Mouse (Mus musculus): ENCODE measurements around the gene Lpin2. TPM values are rescaled to one million over a fixed set of nuclear protein-coding genes. Genes with fewer than 3 reads are reported as not detected.

Lpin2 gene
- total and polyA plus RNA-seq, 3 experiments = 22.4 to 32.1 TPM; not detected in 1

DNA sequence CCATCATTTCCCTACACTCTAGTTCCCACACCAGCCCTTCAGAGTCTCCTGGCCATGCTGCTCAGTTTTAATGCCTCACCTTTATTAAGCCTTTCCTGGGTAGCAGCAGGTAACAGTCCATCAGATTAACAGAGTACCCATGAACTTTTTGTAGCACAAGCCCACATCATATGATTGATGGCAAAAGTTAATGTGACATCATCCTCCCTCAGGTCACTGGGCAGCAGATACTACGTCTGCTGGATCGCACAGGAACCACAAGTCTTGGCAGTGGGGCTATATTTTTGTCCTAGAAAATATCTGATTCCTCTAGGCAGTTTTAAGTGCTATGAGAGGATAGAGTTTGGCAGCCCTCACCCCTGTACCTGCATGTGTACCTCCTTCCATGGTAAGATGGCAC lies 67.7 kb downstream of the Lpin2 start:
- peaks cover 3 to 7% of the 10 kb centered on the region in 2 experiments; a peak in 3 of 4 replicates for H3K4me1 ChIP-seq (ENCODE audit: control insufficient read depth in 1 of 2, insufficient read depth in 2 of 2, low read length in 2 of 2)
- no peaks in the 10 kb centered on the region for H3K9me3 ChIP-seq (replicated peaks; ENCODE audit: insufficient read depth, low read length)
- H3K36me3 ChIP-seq (ENCODE audit: control insufficient read depth in 1 of 2, insufficient read depth in 2 of 2, low read length in 2 of 2) = peaks cover 11% of the 10 kb centered on the region in 2 experiments
- no peak overlapping the region for H3K27ac ChIP-seq (ENCODE audit: control insufficient read depth, low read depth, low read length)
- no peak overlapping the region for H3K4me3 ChIP-seq (ENCODE audit: control insufficient read depth in 1 of 2, insufficient read depth in 1 of 2, low read depth in 2 of 2, low read length in 2 of 2)
- no peak for DNase-seq (ENCODE audit: low read depth, low spot score)
- H3K27me3 ChIP-seq (ENCODE audit: control insufficient read depth in 1 of 2, insufficient read depth in 2 of 2, low read length in 2 of 2) = no peaks in the 10 kb centered on the region
- no peak overlapping the region for H3K9ac ChIP-seq (ENCODE audit: control insufficient read depth, low read depth, low read length, poor library complexity, severe bottlenecking)
- no peak for TF ChIP-seq ZKSCAN1 (IDR thresholded peaks at IDR 0.05; ENCODE audit: low read depth, low read length)
- H3K79me2 ChIP-seq (ENCODE audit: control insufficient read depth, insufficient read depth, low read length, poor library complexity) = no peaks in the 10 kb centered on the region

DNA sequence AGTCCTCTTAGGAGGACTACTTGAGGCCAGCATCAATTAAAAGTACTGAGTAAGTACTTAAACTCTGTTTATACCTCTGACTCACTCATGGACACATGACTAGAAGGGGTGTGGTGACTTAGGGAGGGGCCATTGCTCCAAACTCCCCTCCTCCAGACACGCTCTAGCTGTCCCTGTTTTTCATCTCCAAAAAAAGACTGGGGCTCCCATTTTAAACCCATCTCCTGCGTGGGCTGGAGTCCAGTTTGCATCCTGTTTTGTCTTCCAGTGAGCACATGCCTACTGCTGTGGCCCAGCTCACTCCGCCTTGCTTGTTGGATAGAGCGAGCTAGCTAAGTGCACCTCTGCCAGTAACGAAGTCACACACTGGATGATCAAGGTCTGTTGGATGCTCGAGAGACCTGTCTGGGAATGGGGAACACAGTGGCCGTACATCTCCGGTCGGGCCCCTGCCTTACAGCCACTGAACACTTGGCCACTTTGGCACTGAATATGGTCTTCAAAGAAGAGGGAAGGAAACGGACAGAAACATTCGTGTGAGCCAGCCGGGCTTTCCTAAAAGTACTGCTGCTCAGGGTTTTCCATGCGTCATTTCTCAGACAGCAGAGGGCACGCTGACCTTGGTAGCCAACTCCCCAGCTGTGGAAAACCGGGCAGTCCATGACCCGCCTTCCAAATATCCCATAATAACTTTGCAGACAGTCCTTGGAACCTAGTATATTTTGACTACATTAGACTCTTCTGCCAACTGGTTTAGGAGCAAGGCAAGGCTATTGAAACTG lies 68.7 kb downstream of the Lpin2 start:
- H3K27me3 ChIP-seq (ENCODE audit: control insufficient read depth in 1 of 2, insufficient read depth in 2 of 2, low read length in 2 of 2) = no peaks in the 10 kb centered on the region
- DNase-seq (ENCODE audit: low read depth, low spot score) = no peak

DNA sequence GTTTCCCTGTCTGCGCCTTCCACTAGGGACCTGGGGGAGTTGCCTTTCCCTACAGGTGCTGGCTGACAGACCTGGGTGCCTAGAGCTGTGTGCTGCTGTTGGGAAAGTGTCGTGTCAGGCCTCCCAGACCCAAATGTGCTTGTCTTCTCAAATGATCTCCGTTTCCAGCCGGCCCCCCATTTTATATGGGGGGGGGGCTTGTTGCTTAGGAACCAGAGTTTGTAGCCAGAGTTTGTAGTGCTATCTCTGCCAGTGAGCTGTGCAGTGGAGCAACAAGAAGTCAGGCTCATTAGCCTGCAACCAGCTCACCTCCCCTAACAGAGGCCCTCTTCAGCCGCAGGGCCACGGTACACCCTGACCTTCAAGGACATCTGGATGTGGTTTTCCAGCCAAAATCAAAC lies 69.2 kb downstream of the Lpin2 start:
- H3K36me3 ChIP-seq (ENCODE audit: control insufficient read depth in 1 of 2, insufficient read depth in 2 of 2, low read length in 2 of 2) = peaks cover 8 to 17% of the 10 kb centered on the region in 2 experiments
- no peaks in the 10 kb centered on the region for H3K9me3 ChIP-seq (replicated peaks; ENCODE audit: insufficient read depth, low read length)
- H3K4me3 ChIP-seq (ENCODE audit: control insufficient read depth in 1 of 2, insufficient read depth in 1 of 2, low read depth in 2 of 2, low read length in 2 of 2) = no peak overlapping the region
- H3K27ac ChIP-seq (ENCODE audit: control insufficient read depth, low read depth, low read length) = no peak overlapping the region
- H3K27me3 ChIP-seq (ENCODE audit: control insufficient read depth in 1 of 2, insufficient read depth in 2 of 2, low read length in 2 of 2) = no peaks in the 10 kb centered on the region
- no peak for DNase-seq (ENCODE audit: low read depth, low spot score)
- H3K9ac ChIP-seq (ENCODE audit: control insufficient read depth, low read depth, low read length, poor library complexity, severe bottlenecking) = no peak overlapping the region
- TF ChIP-seq POLR2AphosphoS2 (IDR thresholded peaks at IDR 0.05; ENCODE audit: low read length) = 0 out of 2 replicates have a peak, but pooled peaks have one; percentile 29
- no peak for TF ChIP-seq NRF1 (IDR thresholded peaks at IDR 0.05; ENCODE audit: insufficient read depth, low read depth, low read length, poor library complexity, severe bottlenecking)
- peaks cover 3 to 14% of the 10 kb centered on the region in 2 experiments; a peak in 3 of 4 replicates for H3K4me1 ChIP-seq (ENCODE audit: control insufficient read depth in 1 of 2, insufficient read depth in 2 of 2, low read length in 2 of 2)
- H3K79me2 ChIP-seq (ENCODE audit: control insufficient read depth, insufficient read depth, low read length, poor library complexity) = no peaks in the 10 kb centered on the region; the same call in 1 of the 2 replicates

More for the DNA sequence above, 68.7 kb downstream of the Lpin2 start:
- Histone ChIP-seq H3K36me3 (ENCODE audit: control insufficient read depth in 1 of 2, insufficient read depth in 2 of 2, low read length in 2 of 2) (peaks cover 8 to 11% of the 10 kb centered on the region in 2 experiments), H3K9ac (ENCODE audit: control insufficient read depth, low read depth, low read length, poor library complexity, severe bottlenecking) (no peak overlapping the region), H3K27ac (ENCODE audit: control insufficient read depth, low read depth, low read length) (no peak overlapping the region), H3K9me3 (replicated peaks; ENCODE audit: insufficient read depth, low read length) (no peaks in the 10 kb centered on the region), H3K4me3 (ENCODE audit: control insufficient read depth in 1 of 2, insufficient read depth in 1 of 2, low read depth in 2 of 2, low read length in 2 of 2) (no peak overlapping the region), H3K79me2 (ENCODE audit: control insufficient read depth, insufficient read depth, low read length, poor library complexity) (no peaks in the 10 kb centered on the region), H3K4me1 (ENCODE audit: control insufficient read depth in 1 of 2, insufficient read depth in 2 of 2, low read length in 2 of 2) (peaks cover 3 to 8% of the 10 kb centered on the region in 2 experiments; a peak in 3 of 4 replicates)
- 0 out of 2 replicates have a peak, but pooled peaks have one; percentile 29 for TF ChIP-seq POLR2AphosphoS2 (IDR thresholded peaks at IDR 0.05; ENCODE audit: low read length)
- no peak for TF ChIP-seq NELFE (IDR thresholded peaks at IDR 0.05; ENCODE audit: low read depth, low read length)
- TF ChIP-seq CHD2 (IDR thresholded peaks at IDR 0.05; ENCODE audit: low read length) = no peak
- peak; percentile 47; the same call in 1 of the 2 replicates for TF ChIP-seq USF1 (IDR thresholded peaks at IDR 0.05; ENCODE audit: low read depth, low read length)
- TF ChIP-seq NRF1 (IDR thresholded peaks at IDR 0.05; ENCODE audit: insufficient read depth, low read depth, low read length, poor library complexity, severe bottlenecking) = no peak
